Mouse (Mus musculus) spleen, postnatal 10 days (tissue): ENCODE results near the gene Gm26661.

Experiments used
- DNase-seq, 2 experiments: peaks; one replicate each; pipeline ENCODE4 v3.0.0; 2021 to 2022; ENCODE audit warnings: low spot score in 2 of 2

The Gm26661 gene

DNA sequence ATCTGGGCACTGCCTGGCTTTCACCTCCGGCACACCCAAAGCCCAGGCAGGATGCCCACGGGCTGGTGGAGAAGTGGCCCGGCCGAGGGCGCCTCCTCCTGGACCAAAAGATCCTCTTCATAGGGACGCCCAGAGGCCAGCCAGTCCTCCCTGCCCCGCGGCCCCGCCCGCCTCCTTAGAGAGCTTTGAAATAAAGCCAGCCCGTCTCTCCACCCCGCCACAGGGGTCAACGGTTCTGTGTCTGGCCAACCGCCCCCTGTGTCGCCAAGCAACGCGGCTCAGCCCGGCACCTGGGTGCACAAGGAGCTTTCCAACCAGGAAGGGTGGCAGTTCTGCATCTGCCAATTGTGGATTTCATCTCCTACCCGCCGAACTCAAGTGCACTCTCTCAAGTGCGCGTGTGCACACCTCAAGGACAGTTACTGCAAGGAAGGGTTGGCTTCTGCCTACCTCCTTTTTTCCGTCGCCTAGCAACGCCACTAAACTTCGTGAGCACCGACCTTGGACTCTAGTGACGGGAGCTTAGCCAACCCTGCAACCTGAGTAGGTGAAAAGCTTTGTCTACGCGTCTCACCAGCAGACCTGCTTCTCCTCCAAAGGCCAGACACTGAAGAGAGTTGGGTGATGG is at the start of gene Gm26661:
Gene Gm26661 (plus strand): TSS at position 56 of the 628 bp plus-strand sequence.
- DNase-seq, result peak; percentile 8 to 49

DNA sequence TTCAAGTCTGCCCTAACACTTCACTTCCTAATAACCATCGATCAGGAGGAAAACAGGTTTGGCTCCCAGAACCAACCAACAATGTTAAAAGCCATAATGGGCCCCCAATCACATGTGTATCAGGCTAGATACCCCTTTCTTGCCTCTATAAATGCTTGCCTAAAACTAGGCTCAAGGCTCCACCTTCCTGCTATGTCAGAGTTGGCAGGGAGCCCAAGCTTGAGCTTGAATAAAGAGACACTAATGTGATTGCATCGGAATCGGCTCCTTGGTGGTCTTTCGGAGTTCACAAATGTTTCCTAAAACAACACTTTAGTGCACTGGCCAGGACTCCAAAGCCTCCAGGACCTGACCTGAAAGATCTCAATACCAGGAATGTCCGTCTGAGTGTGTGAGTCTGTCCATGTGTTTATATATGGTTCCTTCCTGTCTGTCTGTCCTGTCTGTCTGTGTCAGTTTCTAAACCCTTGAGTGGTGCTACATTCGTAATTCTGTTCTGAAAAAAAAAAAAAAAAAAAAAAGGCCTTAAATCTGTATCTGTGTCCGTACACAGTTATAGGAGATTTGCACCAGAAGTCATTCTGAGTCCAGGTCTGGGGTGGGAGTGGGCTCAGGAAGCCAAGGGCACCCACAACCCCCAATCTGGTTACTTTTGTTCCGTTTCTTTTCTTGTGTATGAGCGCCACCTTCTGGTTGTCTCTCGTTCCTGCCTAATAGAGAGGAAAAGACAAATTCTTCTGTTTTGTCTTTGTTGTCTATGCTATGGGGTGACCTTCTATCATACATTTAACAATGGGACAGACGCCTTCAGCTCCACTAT is 42.2 kb upstream of the Gm26661 start:
- DNase-seq, result peak in 1 of 2 experiments; percentile 44

DNA sequence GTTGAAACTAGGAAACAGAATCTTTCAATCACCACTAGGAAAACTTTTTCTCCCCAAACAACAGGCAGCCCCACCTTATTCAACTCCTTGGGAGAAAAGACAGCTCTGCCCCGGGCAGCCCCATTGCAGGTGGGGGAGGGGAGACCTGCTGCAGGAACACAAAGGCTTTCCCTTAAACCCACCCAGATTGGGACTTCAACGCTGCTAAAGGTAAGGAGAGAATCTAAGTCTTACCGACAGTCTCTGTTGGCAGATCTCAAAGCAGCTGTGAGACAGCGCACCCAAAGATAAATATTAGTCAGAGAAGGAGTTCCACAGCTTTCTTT is 41.7 kb upstream of the Gm26661 start:
- no peak for DNase-seq

DNA sequence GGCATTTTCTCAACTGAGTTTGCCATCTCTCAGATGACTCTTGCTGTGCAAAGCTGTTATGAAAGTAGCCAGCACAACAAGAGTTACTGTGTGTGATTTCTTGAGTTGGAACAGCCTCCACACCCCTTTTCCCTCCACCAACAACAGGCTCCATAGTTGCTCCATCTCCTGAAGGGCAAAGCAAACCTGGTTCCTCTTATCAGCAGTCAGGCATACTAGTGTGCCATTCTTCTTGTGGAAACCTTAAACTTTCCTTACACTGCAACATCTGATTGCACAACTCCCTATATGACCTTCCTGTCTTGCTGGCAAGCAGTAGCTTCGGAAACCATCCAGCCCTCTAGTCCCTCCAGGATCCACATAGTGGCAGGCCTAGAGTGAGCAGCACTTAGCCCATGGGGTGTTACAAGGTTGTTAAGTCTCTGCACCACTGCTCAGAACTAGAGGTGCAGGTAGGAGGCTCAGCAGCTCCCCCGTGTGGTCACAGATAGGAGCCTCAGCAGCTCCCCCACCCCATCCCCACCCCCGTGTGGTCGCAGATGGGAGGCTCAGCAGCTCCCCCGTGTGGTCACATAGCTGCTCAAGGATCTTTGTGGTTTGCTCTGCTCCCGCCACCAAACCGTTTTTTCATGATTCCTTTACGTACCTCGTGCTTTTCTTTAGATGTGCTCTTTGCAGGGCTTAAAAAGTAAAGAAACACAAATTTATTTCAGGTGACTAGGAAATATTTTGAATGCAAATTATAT is 25.6 kb upstream of the Gm26661 start:
- peak; percentile 34 to 85 for DNase-seq

DNA sequence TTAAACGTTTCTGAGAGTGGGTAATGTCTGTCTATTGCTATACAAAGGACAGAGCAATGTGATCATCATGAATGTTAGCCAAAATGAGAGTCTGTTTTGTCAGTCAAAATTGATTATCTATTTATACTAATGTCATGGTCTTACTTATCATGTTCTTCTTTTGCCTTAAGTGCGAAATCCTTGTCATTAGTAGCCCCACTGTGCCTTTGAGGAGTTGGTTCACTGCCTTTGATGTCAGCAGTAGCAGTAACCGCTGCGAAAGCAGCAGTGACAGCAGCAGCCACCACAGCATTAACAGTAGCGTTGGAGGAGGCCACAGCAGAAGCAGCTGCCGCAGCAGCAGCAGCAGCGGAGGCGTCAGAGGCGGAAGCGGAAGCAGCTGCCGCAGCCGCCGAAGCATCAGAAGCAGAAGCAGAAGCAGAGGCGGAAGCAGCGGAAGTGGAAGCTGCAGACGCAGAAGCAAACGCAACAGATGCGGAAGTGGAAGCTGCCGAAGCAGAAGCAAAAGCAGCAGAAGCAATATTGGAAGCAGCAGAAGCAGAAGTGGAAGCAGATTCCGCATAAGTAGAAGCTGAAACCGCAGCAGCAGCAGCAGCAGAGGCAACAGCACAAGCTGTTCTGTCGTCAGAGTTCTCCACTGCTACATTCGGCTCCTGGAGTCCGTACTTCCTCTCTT is 17.5 kb upstream of the Gm26661 start:
- peak; percentile 7 to 68 for DNase-seq

DNA sequence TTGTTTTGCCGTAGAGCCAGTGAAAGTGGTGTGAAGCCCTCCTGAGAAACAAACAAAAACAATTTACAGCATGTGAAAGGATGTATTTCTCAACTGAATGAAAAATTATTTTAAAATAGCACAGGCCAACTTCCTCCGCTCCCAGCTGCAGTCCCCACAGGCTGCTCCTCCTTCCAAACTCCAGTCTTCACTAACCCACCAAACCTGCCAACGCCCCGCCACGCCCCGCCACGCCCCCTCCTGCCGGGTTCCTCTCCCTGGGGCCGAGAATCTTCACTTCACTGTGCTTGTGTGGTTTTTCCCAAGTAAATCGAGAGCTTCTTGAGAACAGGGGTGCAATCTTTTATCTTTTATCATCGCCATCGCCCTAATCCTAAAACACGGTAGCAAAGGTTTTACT is 5.3 kb upstream of the Gm26661 start:
- no peak for DNase-seq

DNA sequence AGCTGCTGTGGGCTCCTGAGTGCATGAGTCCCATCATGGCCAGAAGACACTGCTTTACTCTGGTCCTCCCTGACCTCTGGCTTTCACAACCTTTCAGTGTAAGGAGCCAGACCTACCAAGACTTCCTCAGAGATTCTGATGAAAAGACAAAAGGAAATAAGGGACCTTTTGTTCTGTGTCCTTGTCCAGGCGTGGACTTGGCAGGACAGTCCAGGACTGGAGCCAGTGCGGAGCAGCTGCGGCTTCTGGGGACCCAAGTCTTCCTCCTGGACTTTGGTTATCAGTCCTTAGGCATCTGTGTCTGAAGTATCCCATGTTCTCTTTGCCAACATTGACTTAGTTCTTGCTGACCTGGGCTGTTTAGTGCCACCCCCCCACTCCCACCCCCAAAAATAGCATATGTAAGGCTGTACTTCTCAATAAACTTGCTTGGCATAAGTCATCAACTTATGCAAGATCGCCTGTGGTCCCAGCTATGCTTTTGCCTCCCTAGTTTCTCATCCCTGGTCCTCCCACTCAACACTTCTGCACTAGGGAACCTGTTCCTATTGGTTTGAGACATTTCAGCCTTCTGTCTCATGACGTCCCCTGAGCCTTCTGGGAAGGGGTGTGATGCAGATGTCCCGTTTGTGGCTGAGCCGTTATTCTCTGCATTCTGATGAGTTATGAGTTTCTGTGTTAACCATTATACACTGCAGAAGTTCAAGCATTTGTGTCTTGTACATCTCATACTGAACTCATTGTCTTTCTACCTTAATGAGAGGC is 1.9 kb upstream of the Gm26661 start:
- no peak for DNase-seq

DNA sequence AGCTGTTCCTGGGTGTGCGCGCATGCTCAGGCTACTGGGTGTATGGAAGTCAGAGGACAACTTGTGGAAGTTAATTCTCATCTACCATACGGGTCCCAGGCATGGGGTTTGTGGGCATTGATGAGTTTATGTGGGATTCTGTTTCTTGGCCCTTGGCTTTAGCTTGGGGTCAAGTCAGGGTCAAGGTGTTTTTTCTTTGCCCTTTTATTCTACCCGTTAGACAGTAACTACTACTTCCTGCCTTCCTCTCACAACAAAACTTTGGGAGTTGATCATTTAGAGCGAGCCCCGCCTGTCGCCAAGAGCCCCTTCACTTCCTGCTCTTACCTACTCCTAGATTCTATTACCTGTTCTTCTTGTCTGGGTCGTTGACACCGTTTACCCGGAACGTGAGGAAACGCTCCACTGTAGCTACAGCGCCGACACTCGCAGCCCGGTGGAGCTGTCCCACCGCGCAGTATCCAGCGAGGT is 291 bp upstream of the Gm26661 start:
- DNase-seq, result no peak

DNA sequence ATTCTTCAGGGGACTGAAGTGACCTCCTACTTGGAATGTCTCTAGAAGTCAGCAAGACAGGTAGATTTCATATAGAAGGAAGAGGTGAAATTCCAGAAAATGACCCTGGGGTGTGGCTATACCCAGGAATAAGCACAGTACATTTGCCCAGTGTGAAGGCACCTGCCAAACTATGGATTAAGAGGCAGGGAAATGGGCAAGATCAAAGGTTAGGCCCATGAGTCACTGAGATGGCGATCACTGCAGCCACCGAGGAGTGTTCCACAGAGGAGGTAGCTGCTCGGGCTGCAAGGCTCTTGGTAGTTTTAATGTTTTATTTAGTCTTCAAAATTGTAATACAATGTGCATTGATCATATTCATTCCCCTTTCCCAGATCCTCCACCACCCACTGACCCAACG is 4.6 kb downstream of the Gm26661 start:
- no peak for DNase-seq

DNA sequence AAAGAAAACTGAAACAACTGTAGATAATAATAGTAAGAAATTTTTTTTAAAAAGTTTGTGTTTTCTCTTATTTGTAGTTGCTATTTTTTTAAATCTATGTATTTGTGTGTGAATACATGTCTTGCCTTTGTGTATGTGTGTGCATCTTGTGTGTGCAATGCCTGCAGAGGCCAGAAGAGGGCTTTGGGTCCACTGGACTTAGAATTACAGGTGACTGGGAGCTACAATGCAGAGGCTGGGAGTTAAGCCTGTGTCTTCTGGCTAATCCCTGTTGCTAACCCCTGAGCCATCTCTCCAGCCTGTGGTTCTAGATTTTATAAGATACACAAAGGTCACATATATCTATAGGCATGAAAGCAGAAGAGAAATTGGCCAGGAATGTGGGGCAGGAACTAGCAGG is 9.2 kb downstream of the Gm26661 start:
- DNase-seq, result no peak

DNA sequence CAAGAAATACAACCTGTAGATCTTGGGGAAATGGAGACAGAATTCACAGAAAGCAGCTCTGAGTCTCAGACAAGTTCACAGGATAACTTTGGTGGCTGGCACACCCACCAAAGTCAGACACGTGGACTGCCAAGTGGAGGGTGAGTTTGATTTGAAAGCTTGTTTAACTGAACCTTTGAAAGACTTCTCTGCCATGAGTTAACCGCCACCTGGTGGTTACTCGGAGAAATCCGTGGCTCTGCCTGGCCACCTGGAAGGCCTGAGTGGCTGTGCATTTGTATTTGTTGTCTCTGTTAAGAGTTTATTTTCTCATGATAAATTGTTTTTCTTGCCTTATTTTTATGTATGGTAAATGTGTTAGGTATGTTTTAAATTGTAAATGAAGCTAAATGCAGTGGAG is 10.4 kb downstream of the Gm26661 start:
- peak in 1 of 2 experiments; percentile 38 for DNase-seq

DNA sequence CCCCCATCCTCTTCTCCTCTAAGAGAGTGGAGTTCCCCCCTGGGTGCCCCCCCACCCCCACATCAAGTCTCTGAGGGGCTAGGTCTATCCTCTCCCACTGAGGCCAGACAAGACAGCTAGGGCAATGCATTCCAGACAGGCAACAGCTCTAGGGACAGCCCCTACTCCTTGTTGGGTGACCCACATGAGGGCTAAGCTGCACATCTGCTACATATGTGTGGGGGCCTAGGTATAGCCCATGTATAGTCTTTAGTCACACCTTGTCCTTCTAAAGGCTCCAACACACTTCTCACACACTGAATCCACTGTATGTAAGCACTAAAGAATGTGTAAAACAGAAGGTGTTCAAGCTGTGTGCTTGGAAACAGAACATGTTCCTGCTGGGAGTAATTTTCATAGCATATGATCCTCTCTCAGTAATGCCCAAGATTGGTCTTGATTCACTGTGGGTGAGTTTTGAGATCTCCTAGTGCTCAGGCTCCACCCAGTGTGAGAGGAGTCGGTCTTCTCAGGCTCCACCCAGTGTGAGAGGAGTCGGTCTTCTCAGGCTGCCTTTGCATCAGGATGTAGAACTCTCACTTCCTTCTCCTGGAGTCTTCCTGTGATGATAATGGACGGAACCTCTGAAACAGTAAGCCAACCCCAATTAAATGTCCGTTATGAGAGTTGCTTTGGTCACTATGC is 12.6 kb downstream of the Gm26661 start:
- no peak for DNase-seq

DNA sequence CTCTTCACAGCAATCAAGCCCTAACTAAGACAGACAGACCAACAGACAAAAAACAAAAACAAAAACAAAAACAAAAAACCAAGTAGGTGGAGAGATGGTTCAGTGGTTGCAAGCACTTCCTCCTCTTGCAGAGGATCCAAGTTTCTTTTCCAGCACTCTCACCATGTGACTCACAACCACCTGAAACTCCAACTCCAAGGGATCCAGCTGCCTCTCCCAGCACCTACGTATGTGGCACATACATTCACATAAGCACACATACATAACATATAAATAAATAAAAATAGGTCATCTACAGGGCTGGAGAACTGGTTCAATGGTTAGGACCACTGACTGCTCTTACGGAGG is 13.1 kb downstream of the Gm26661 start:
- DNase-seq, result no peak

DNA sequence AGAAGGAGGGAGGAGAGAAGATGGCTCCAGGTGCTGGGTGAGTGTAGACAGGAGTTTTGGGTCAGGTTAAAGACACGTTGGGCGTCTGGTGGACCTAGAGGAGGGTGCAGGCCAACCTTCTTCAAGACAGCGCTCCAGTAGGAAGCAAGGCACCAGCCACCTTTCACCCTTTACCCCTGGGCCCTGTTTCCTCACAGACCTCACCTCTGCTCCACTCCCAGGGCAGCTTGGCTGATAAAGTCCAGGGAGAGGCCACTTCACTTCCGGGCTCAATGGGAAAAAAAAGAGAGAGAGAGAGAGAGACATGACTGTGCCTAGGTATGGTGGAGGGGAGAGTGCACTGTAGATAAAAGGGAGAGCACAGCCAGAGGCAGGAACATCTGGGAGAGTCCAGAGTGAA is 16.3 kb downstream of the Gm26661 start:
- no peak for DNase-seq

DNA sequence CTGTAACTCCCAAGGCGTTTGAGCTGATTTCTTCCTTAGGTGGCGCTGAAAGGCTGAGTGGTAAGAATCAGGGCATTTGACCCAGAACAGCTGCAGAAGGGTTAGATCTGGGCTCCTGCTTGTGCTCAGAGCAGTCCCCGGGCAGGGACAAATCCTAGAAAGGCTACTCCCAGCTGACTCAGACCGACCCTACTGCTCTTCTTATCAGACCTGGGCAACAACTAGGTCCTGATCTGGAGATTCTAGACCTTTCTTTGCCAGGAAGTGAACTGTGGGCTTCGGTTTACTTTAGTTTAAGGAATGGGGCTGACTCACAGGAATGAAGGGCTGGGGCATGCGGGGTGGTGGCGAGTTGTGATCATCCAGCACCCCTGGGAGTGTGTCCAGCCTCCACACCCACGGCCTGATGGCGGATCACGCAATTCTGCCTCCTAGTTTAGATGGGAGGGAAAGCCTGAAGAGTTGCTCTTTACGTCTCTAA is 17.2 kb downstream of the Gm26661 start:
- no peak for DNase-seq

DNA sequence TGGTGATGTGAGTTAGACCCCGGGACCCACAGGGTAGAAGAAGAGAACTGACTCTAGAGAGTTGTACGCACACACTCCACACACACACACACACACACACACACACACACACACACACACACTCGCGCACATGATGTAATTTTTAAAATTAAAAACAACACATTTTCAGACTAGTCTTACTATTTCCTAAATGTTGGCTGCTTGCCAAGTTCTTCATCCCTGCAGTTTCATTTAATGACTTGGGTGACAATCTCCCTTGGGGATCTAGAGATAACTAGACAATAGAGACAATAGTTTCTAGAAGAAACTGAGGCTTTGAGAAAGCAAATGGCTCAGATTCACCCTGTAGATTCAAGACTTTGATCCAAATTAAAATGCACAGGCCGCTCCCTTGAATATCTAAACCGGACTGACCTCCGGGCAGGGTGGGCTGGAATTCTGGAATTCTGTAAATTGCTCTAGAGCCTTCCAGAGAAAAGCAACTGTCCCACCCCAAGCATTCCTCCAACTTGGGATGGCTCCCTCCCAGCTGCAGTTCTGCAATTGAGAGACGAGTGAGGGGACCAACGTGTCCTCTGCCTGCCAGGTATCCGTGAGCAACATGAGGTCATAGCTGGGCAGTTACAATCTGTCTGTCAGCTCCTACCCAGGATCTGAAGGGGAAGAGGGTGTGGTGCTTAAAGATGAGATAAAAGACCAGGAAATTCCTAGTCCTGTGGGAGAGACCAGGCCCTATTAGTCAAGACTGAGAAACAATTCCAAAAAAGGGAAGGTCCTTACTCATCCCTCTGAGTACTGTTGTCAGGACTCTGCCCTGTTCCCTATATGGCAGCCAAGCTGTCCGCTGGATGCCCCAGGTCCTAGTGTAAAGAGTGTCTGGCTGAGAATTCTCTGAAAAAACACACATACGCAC is 17.9 kb downstream of the Gm26661 start:
- DNase-seq, result no peak

DNA sequence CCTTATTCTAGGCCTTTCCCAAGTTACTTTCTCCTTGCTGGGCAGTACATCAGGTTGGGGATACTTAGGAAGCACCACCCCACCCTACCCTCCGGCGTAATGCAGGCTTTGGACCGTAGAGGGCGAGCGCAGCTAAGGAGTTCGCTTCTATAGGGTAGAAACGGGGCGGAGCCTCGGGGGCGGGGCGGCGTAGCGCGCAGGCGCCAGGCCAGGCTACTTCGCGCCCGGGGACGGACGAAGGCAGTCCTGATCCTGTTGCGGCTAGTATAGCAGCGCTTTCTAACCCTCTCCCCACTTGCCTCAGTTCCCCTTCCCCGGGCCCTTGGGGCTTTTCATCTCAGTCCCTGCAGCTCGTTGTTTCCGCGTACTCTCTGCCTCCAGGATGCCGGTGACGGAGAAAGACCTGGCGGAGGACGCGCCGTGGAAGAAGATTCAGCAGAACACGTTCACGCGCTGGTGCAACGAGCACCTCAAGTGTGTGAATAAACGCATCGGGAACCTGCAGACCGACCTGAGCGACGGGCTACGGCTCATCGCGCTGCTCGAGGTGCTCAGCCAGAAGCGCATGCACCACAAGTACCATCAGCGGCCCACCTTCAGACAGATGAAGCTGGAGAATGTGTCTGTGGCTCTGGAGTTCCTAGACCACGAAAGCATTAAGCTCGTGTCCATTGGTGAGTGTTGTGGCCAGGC is 26.5 kb downstream of the Gm26661 start, which contains the start of gene Flnb:
Gene Flnb (plus strand): TSS at position 188 of the 693 bp plus-strand sequence.
- peak; percentile 82 to 94 for DNase-seq

DNA sequence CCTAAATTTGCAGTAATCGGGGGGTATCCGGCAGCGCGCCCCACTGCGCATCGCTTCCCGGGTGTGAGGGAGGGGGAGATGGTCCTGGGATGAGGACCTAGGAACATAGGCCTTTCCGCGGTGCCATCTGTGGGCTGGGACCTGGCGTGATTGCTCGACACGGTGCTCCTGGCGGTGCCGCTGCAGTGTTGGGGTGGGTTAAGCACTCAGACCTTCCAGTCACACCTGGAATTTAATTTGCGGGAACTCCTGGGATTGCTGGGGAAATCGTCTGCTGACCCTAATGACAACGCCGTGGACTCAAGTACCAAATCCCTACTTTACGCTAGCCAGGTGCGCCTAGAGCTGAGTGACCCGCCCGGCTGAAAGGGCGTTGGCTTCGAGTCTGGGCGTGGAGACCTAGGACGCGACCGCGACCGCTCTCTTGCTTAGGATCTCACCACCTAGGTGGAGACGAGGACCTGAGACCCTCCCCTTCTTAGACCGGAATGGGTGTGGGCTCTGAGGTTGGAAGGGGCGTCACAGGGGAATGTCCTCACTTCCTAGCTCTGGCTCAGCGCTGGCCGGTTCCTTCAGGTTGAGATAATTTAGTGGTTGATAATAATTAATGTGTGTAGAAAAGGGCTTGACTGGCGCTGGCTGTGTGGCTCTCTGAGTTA is 27.2 kb downstream of the Gm26661 start:
- DNase-seq, result peak in 1 of 2 experiments; percentile 16
